Mouse (Mus musculus) macrophage (primary cell): Measurements from ENCODE around the gene Myt1l. TPM values are rescaled to one million over a fixed set of nuclear protein-coding genes. Genes with fewer than 3 reads are reported as not detected.

Experiments
- H3K27ac ChIP-seq: fragments of 350-480 bp; formaldehyde crosslinking; 2 replicates; pipeline ENCODE4 v1.9.0; 2021
- H3K36me3 ChIP-seq: fragments of 350-480 bp; formaldehyde crosslinking; 2 replicates; pipeline ENCODE4 v1.9.0; 2021; ENCODE audit errors: inconsistent target
- H3K4me3 ChIP-seq: fragments of 350-480 bp; formaldehyde crosslinking; 2 replicates; pipeline ENCODE4 v1.9.0; 2021; ENCODE audit errors: inconsistent target
- H3K79me2 ChIP-seq: fragments of 350-480 bp; formaldehyde crosslinking; 2 replicates; pipeline ENCODE4 v1.9.0; 2021; ENCODE audit errors: inconsistent target
- WGBS: methylation state at CpG from one replicate; pipeline ENCODE4 v1.1.7; 2026; ENCODE audit warnings: inconsistent platforms; ENCODE audit not compliant: missing documents; 5-methylcytosine and 5-hydroxymethylcytosine counted together
- polyA plus RNA-seq: library from polyadenylated mRNA; stranded (reverse); fragments of 250-400 nt; gene quantifications from 3 replicates; pipeline ENCODE4 v1.2.4, GENCODE M21; 2018; ENCODE audit warnings: inconsistent platforms

The Myt1l gene
- polyA plus RNA-seq, 1 experiment from 2014 or later: not detected

- no peak overlapping the region for H3K27ac ChIP-seq
- H3K79me2 ChIP-seq: no peaks in the 10 kb centered on the region
- no peaks in the 10 kb centered on the region for H3K36me3 ChIP-seq
- no peak overlapping the region for H3K4me3 ChIP-seq
- 33% methylated on average over 9 of the region's 9 CpGs for WGBS
Measured at GRCm38 (mm10) chr12:29882871-29883617, 354.9 kb downstream of the Myt1l start.

- H3K36me3 ChIP-seq: no peaks in the 10 kb centered on the region
- WGBS: 80% methylated on average over 5 of the region's 5 CpGs
- no peak overlapping the region for H3K4me3 ChIP-seq
- H3K79me2 ChIP-seq: no peaks in the 10 kb centered on the region
- no peak overlapping the region for H3K27ac ChIP-seq
Measured at GRCm38 (mm10) chr12:29884376-29884775, 356.2 kb downstream of the Myt1l start.

GRCm38 (mm10) chr12:29894669-29895068 lies 366.5 kb downstream of the Myt1l start:
- no peaks in the 10 kb centered on the region for H3K79me2 ChIP-seq
- 23% methylated on average over 3 of the region's 3 CpGs for WGBS
- no peak overlapping the region for H3K4me3 ChIP-seq
- no peak overlapping the region for H3K27ac ChIP-seq
- no peaks in the 10 kb centered on the region for H3K36me3 ChIP-seq

GRCm38 (mm10) chr12:29897533-29898085 lies 369.4 kb downstream of the Myt1l start:
- Histone ChIP-seq H3K79me2 (no peaks in the 10 kb centered on the region), H3K27ac (no peak overlapping the region), H3K4me3 (no peak overlapping the region), H3K36me3 (no peaks in the 10 kb centered on the region)
- WGBS: 81% methylated on average over 3 of the region's 3 CpGs

- 62% methylated on average over 4 of the region's 4 CpGs for WGBS
- Histone ChIP-seq H3K79me2 (no peaks in the 10 kb centered on the region), H3K36me3 (no peaks in the 10 kb centered on the region), H3K4me3 (no peak overlapping the region), H3K27ac (no peak overlapping the region)
Measured at GRCm38 (mm10) chr12:29904101-29904874, 376.1 kb downstream of the Myt1l start.

GRCm38 (mm10) chr12:29907056-29907455 lies 378.9 kb downstream of the Myt1l start:
- Histone ChIP-seq H3K79me2 (no peaks in the 10 kb centered on the region), H3K36me3 (no peaks in the 10 kb centered on the region), H3K4me3 (no peak overlapping the region), H3K27ac (no peak overlapping the region)
- WGBS: 58% methylated on average over 2 of the region's 2 CpGs

GRCm38 (mm10) chr12:29916139-29916538 lies 388.0 kb downstream of the Myt1l start:
- Histone ChIP-seq H3K79me2 (no peaks in the 10 kb centered on the region), H3K36me3 (no peaks in the 10 kb centered on the region), H3K4me3 (no peak overlapping the region), H3K27ac (no peak overlapping the region)
- WGBS: 87% methylated on average over 3 of the region's 3 CpGs

- Histone ChIP-seq H3K4me3 (no peak overlapping the region), H3K79me2 (no peaks in the 10 kb centered on the region), H3K36me3 (no peaks in the 10 kb centered on the region), H3K27ac (no peak overlapping the region)
- 90% methylated on average over 6 of the region's 6 CpGs for whole genome bisulfite sequencing
Measured at GRCm38 (mm10) chr12:29916807-29917206, 388.6 kb downstream of the Myt1l start.

GRCm38 (mm10) chr12:29920298-29920697 lies 392.1 kb downstream of the Myt1l start:
- H3K79me2 ChIP-seq: no peaks in the 10 kb centered on the region
- WGBS: 78% methylated on average over 7 of the region's 7 CpGs
- H3K4me3 ChIP-seq: no peak overlapping the region
- no peaks in the 10 kb centered on the region for H3K36me3 ChIP-seq
- H3K27ac ChIP-seq: no peak overlapping the region

GRCm38 (mm10) chr12:29921481-29921880 lies 393.3 kb downstream of the Myt1l start:
- Histone ChIP-seq H3K4me3 (no peak overlapping the region), H3K36me3 (no peaks in the 10 kb centered on the region), H3K27ac (no peak overlapping the region), H3K79me2 (no peaks in the 10 kb centered on the region)
- WGBS: 80% methylated on average over 11 of the region's 11 CpGs

- Histone ChIP-seq H3K27ac (no peak overlapping the region), H3K4me3 (no peak overlapping the region), H3K79me2 (no peaks in the 10 kb centered on the region), H3K36me3 (no peaks in the 10 kb centered on the region)
- WGBS: 38% methylated on average over 3 of the region's 3 CpGs
Measured at GRCm38 (mm10) chr12:29926896-29927295, 398.7 kb downstream of the Myt1l start.

GRCm38 (mm10) chr12:29930591-29930990 lies 402.4 kb downstream of the Myt1l start:
- no peak overlapping the region for H3K4me3 ChIP-seq
- no peaks in the 10 kb centered on the region for H3K79me2 ChIP-seq
- WGBS: 75% methylated on average over 1 of the region's 1 CpGs

GRCm38 (mm10) chr12:29932951-29933350 lies 404.8 kb downstream of the Myt1l start:
- no peak overlapping the region for H3K27ac ChIP-seq
- no peaks in the 10 kb centered on the region for H3K79me2 ChIP-seq
- 83% methylated on average over 1 of the region's 1 CpGs for WGBS
- no peaks in the 10 kb centered on the region for H3K36me3 ChIP-seq
- H3K4me3 ChIP-seq: no peak overlapping the region

More at GRCm38 (mm10) chr12:29930591-29930990, 402.4 kb downstream of the Myt1l start:
- H3K27ac ChIP-seq: no peak overlapping the region
- no peaks in the 10 kb centered on the region for H3K36me3 ChIP-seq

GRCm38 (mm10) chr12:29933501-29933900 lies 405.3 kb downstream of the Myt1l start:
- Histone ChIP-seq H3K27ac (no peak overlapping the region), H3K36me3 (no peaks in the 10 kb centered on the region), H3K79me2 (no peaks in the 10 kb centered on the region), H3K4me3 (no peak overlapping the region)
- 86% methylated on average over 2 of the region's 2 CpGs for WGBS

- no peaks in the 10 kb centered on the region for H3K36me3 ChIP-seq
- no peak overlapping the region for H3K4me3 ChIP-seq
- WGBS: 71% methylated on average over 8 of the region's 8 CpGs
- H3K27ac ChIP-seq: no peak overlapping the region
- no peaks in the 10 kb centered on the region for H3K79me2 ChIP-seq
Measured at GRCm38 (mm10) chr12:29934120-29934581, 406.0 kb downstream of the Myt1l start.
